Mouse (Mus musculus) G1E (cell line): ENCODE measurements around the gene Rbm24. TPM values are rescaled to one million over a fixed set of nuclear protein-coding genes. Genes with fewer than 3 reads are reported as not detected.

Experiments
- ATAC-seq: 2 replicates; pipeline ENCODE4 v1.8.0; 2016; ENCODE audit warnings: mild to moderate bottlenecking; ENCODE audit not compliant: insufficient number of reproducible peaks, poor library complexity, low FRiP score, severe bottlenecking; ENCODE audit errors: extremely low read depth
- DNase-seq: peaks from one replicate; pipeline ENCODE4 v3.0.0; 2012; ENCODE audit warnings: low spot score
- H3K27me3 ChIP-seq: 2 replicates; pipeline ENCODE4 v1.6.1; 2012; ENCODE audit warnings: mild to moderate bottlenecking, low read length, inconsistent platforms; ENCODE audit not compliant: insufficient read depth
- H3K36me3 ChIP-seq: replicated peaks from 2 replicates; pipeline ENCODE3; 2012; ENCODE audit warnings: mild to moderate bottlenecking, inconsistent platforms
- H3K4me1 ChIP-seq: 2 replicates; pipeline ENCODE4 v1.6.1; 2012; ENCODE audit warnings: low read depth, low read length, inconsistent platforms, mixed read lengths; ENCODE audit not compliant: insufficient read depth
- H3K4me3 ChIP-seq: 2 replicates; pipeline ENCODE4 v1.5.1; 2012; ENCODE audit warnings: low read depth, mild to moderate bottlenecking, inconsistent platforms, low read length, moderate library complexity, mixed read lengths
- H3K9me3 ChIP-seq: replicated peaks from 2 replicates; pipeline ENCODE4 v1.6.1; 2012; ENCODE audit warnings: inconsistent platforms
- CTCF ChIP-seq: IDR thresholded peaks from 2 replicates; pipeline ENCODE4 v1.5.1; 2012; ENCODE audit warnings: low read depth, low read length, inconsistent platforms, mixed read lengths
- GATA1 ChIP-seq: IDR thresholded peaks from 2 replicates; pipeline ENCODE4 v1.6.1; 2012; ENCODE audit warnings: borderline replicate concordance, low read length, inconsistent platforms, mixed read lengths
- GATA2 ChIP-seq: IDR thresholded peaks from 2 replicates; pipeline ENCODE4 v1.6.1; 2012; ENCODE audit warnings: low read depth, low read length, inconsistent platforms, borderline replicate concordance
- POLR2AphosphoS5 ChIP-seq: IDR thresholded peaks from 2 replicates; pipeline ENCODE4 v1.6.1; 2012; ENCODE audit warnings: low read depth, low read length, inconsistent platforms; ENCODE audit not compliant: insufficient replicate concordance
- TAL1 ChIP-seq: conservative IDR thresholded peaks from 2 replicates; pipeline ENCODE4 v1.6.1; 2012; ENCODE audit warnings: low read depth, low read length, inconsistent platforms, mixed read lengths
- polyA plus RNA-seq: library from polyadenylated mRNA; stranded (reverse); fragments of >175 nt; gene quantifications from 2 replicates; pipeline ENCODE4 v1.2.3, GENCODE M21; 2012
- total RNA-seq, 2 experiments: library from RNA; stranded (forward) in 1 of 2; stranded (reverse) in 1 of 2; fragments of 200-1000 nt in 1 of 2; fragments of >200 nt in 1 of 2; fragmentation: Nextera tagmentation in 1 of 2; gene quantifications; 2 replicates each; pipeline ENCODE4 v1.2.3; 2014 to 2017

The Rbm24 gene
- total and polyA plus RNA-seq, 3 experiments, result 0.11 TPM; not detected in 2

DNA sequence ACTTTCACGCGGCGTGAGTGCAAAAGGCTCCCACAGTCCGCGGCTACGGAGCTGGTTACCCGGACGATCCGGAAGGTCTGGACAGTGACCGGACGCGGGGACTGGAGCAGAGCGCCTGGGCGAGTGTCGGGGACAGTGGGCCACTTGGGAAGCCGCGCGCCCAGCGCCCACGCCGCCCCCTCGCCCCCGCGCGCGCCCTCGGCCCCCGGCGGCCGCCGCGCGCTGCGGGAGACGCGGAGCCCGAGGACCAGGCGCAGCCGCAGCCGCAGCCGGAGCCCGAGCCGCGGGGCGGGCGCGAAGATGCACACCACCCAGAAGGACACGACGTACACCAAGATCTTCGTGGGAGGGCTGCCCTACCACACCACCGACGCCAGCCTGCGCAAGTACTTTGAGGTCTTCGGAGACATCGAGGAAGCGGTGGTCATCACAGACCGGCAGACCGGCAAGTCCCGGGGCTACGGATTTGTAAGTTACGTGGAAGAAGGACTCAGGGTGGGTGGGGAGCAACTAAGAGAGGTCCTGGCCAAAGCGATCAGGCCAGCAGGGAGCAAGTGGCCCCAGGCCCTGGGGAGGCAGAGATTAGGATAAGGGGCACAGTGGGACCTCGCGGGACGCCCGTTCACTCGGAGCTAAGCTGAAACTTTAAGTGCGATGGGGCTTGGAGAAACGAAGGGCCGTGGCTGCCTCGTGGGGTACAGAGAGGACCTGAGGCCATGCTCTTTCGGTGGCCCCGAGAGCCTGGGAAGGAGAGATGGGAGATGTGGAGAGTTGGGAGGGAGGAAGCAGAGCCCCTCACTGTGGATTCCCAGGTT lies 704 bp downstream of the Rbm24 start:
- no peak overlapping the region for H3K4me3 ChIP-seq
- peaks cover 3% of the 10 kb centered on the region; the same call in 1 of the 2 replicates for H3K27me3 ChIP-seq
- TF ChIP-seq POLR2AphosphoS5, result no peak
- TF ChIP-seq CTCF, result no peak
- no peak for TF ChIP-seq GATA1
- TF ChIP-seq GATA2, result no peak
- no peak for TF ChIP-seq TAL1
- no peaks in the 10 kb centered on the region for H3K36me3 ChIP-seq
- DNase-seq (no peak), ATAC-seq (no peak)
- no peaks in the 10 kb centered on the region; the same call in 1 of the 2 replicates for H3K9me3 ChIP-seq
- H3K4me1 ChIP-seq, result no peaks in the 10 kb centered on the region

DNA sequence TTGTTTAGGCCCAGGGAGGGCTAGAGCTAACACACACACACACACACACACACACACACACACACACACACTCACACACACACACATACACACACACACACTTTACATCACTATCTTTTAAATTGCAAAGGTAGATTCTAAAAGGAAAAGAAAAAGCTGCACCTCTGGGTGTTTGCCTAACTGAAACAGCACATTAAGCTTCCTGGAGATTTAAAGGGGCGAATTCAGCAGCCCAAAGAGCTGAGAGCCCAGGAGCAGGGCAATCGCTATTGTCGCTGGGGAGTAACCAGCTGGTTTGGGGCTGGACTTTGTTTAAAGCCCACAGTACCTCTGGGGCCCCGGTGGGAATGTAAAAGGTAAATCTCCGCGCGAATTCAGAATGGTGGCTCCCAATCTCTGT lies 1.4 kb downstream of the Rbm24 start:
- TF ChIP-seq GATA2 (no peak), TAL1 (no peak), GATA1 (no peak), POLR2AphosphoS5 (no peak)
- H3K36me3 ChIP-seq, result no peaks in the 10 kb centered on the region
- no peaks in the 10 kb centered on the region; the same call in 1 of the 2 replicates for H3K9me3 ChIP-seq
- H3K4me3 ChIP-seq, result no peak overlapping the region
- H3K27me3 ChIP-seq, result peaks cover 3% of the 10 kb centered on the region; the same call in 1 of the 2 replicates
- no peaks in the 10 kb centered on the region for H3K4me1 ChIP-seq
- DNase-seq, result no peak
- no peak for ATAC-seq

DNA sequence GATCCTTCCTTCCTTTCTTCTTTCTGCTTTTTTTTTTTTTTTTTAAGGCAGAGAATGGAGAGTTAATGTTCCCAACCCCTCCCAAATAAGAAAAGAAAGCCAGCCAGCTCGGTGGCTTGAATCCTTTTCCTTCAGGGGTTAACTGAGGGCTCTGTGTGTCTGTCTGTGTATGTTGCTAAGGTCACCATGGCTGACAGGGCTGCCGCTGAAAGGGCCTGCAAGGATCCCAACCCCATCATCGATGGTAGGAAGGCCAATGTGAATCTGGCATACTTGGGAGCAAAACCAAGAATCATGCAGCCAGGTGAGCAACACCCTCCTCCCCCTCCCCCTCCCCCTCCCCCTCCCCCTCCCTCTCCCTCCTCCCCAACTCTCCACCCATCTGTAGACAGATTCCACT lies 1.9 kb downstream of the Rbm24 start:
- Histone ChIP-seq H3K27me3 (peaks cover 3% of the 10 kb centered on the region; the same call in 1 of the 2 replicates), H3K4me3 (no peak overlapping the region), H3K36me3 (no peaks in the 10 kb centered on the region), H3K4me1 (no peaks in the 10 kb centered on the region), H3K9me3 (no peaks in the 10 kb centered on the region; the same call in 1 of the 2 replicates)
- DNase-seq, result no peak
- TF ChIP-seq CTCF, result no peak
- no peak for TF ChIP-seq GATA1
- no peak for TF ChIP-seq POLR2AphosphoS5
- TF ChIP-seq TAL1, result no peak
- no peak for TF ChIP-seq GATA2
- no peak for ATAC-seq

DNA sequence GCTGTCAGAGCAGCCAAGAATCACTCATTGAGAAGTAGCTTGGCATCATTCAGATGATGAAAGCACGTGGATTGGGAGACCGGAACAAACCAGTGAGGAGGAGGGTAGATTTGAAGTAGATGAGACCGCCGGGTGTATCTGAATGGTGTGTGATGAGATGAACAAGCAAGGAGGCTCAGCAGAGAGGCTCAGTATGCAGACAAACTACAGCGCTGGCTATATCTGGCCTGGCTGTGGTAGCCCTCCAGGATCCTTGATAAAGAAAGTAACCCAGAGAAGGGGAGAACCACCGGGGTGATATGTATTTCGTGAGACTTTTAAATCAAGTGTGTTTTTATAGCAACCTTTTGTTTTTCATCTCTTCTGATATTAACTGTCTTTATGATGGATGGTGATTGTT lies 5.6 kb downstream of the Rbm24 start:
- Histone ChIP-seq H3K4me1 (no peaks in the 10 kb centered on the region), H3K27me3 (0 out of 2 replicates have a peak, but pooled peaks cover 2% of the 10 kb centered on the region), H3K4me3 (no peak overlapping the region), H3K36me3 (no peaks in the 10 kb centered on the region), H3K9me3 (no peaks in the 10 kb centered on the region; the same call in 1 of the 2 replicates)
- no peak for ATAC-seq
- DNase-seq, result no peak
- TF ChIP-seq CTCF, result no peak
- TF ChIP-seq GATA2, result no peak
- no peak for TF ChIP-seq GATA1
- no peak for TF ChIP-seq POLR2AphosphoS5
- no peak for TF ChIP-seq TAL1

DNA sequence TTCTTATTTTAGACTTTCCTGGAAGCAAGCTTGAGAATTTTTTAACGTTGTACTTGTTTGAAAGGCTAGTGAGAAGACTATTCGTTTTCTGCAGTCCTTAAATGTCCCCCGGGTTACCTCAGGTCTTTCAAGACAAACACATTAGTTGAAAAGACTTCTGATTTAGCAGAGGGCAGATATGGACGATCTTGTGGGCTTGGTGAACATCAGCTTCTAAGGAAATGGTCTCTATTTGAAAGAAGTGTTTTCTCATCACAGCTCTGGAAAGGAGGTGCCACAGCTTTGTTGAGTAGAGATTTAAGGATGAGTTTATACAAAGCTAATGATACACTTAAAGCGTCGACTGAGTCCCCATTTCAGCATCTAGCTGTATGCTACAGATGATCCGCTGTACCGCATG lies 6.1 kb downstream of the Rbm24 start:
- Histone ChIP-seq H3K4me3 (no peak overlapping the region), H3K4me1 (no peaks in the 10 kb centered on the region), H3K36me3 (no peaks in the 10 kb centered on the region), H3K9me3 (no peaks in the 10 kb centered on the region), H3K27me3 (peaks cover 4% of the 10 kb centered on the region; the same call in 1 of the 2 replicates)
- no peak for DNase-seq
- TF ChIP-seq GATA1 (no peak), CTCF (no peak)
- no peak for ATAC-seq

DNA sequence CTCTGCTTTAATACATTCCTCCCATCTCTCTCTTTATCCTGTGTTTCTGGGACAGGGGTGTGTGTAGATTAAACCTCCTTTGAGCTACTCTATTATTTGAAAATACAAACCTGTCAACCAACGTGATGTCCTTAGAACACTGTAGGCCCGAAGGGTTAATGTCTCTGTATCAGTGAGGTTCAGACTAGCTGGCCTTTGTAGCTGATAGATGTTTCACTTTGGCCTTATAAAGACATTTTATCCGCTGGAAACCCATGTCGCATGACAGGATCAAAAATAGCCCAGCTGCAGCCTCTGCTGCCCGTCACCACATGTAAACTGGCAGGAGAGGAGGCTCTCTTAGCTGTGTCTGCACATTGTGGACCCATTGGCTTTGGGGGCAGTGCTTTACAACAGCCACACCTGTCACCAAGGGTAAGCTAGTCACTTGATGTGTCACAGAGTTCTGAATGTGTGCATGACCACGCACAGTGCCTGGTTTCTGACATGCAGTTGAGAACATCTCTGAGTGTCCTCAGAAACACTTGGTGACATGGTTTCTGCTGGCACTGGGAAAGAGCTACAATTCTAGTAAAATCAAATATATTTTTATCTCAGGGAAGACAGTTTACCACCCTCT lies 8.5 kb downstream of the Rbm24 start:
- no peak for DNase-seq
- H3K27me3 ChIP-seq, result peaks cover 4% of the 10 kb centered on the region; the same call in 1 of the 2 replicates
- H3K4me3 ChIP-seq, result no peak overlapping the region
- no peak for ATAC-seq
- TF ChIP-seq GATA2 (no peak), POLR2AphosphoS5 (no peak), TAL1 (no peak), GATA1 (no peak), CTCF (no peak)
- no peaks in the 10 kb centered on the region for H3K9me3 ChIP-seq
- H3K4me1 ChIP-seq, result no peaks in the 10 kb centered on the region
- no peaks in the 10 kb centered on the region for H3K36me3 ChIP-seq
